Mouse (Mus musculus) limb, embryonic 14.5 days (tissue): Measurements from ENCODE around the gene Lztr1. TPM values are rescaled to one million over a fixed set of nuclear protein-coding genes. Genes with fewer than 3 reads are reported as not detected.

Experiments
- ATAC-seq: fragments of 200-750 bp; cut with Nextera tagmentation; 2 replicates; pipeline ENCODE4 v1.8.0; 2017; ENCODE audit warnings: low read depth, moderate number of reproducible peaks, moderate TSS enrichment; ENCODE audit not compliant: low FRiP score
- DNase-seq: peaks from one replicate; pipeline ENCODE4 v3.0.0-alpha.2; 2015; ENCODE audit warnings: low spot score
- H3K27ac ChIP-seq: fragments of 300-500 bp; sonication (generic); replicated peaks from 2 replicates; pipeline ENCODE4 v1.5.1; 2014; ENCODE audit warnings: low read depth, mild to moderate bottlenecking, low read length, moderate library complexity, mixed read lengths
- H3K27me3 ChIP-seq: fragments of 300-500 bp; sonication (generic); 2 replicates; pipeline ENCODE4 v1.6.1; 2014; ENCODE audit warnings: low read length, mixed read lengths; ENCODE audit not compliant: control insufficient read depth, insufficient read depth
- H3K36me3 ChIP-seq: fragments of 300-500 bp; sonication (generic); 2 replicates; pipeline ENCODE4 v1.6.1; 2014; ENCODE audit warnings: mild to moderate bottlenecking, low read length, moderate library complexity, mixed read lengths; ENCODE audit not compliant: control insufficient read depth, insufficient read depth
- H3K4me1 ChIP-seq: fragments of 300-500 bp; sonication (generic); 2 replicates; pipeline ENCODE4 v1.6.1; 2014; ENCODE audit warnings: antibody characterized with exemption, low read length, mixed read lengths; ENCODE audit not compliant: control insufficient read depth, insufficient read depth
- H3K4me2 ChIP-seq: fragments of 300-500 bp; sonication (generic); replicated peaks from 2 replicates; pipeline ENCODE4 v1.6.1; 2014; ENCODE audit warnings: low read depth, mild to moderate bottlenecking, low read length, moderate library complexity; ENCODE audit not compliant: severe bottlenecking
- H3K4me3 ChIP-seq: fragments of 300-500 bp; sonication (generic); replicated peaks from 2 replicates; pipeline ENCODE4 v1.5.1; 2014; ENCODE audit warnings: low read length
- H3K9ac ChIP-seq: fragments of 300-500 bp; sonication (generic); 2 replicates; pipeline ENCODE4 v1.6.1; 2014; ENCODE audit warnings: mild to moderate bottlenecking, low read depth, low read length, moderate library complexity; ENCODE audit not compliant: severe bottlenecking
- H3K9me3 ChIP-seq: fragments of 300-500 bp; sonication (generic); 2 replicates; pipeline ENCODE4 v1.6.1; 2016; ENCODE audit warnings: low read length; ENCODE audit not compliant: control insufficient read depth
- POLR2A ChIP-seq: fragments of 200-500 bp; IDR thresholded peaks from 2 replicates; pipeline ENCODE4 v1.8.0; 2012; ENCODE audit warnings: inconsistent platforms, mild to moderate bottlenecking, moderate library complexity, borderline replicate concordance; ENCODE audit not compliant: insufficient read depth, insufficient read length; ENCODE audit errors: extremely low read depth
- WGBS: fragments of 180-500 bp; shearing (Covaris S2); extraction: QIAGEN DNeasy Blood & Tissue Kit; methylation state at CpG from one replicate; pipeline ENCODE4 v1.1.7; 2014; 5-methylcytosine and 5-hydroxymethylcytosine counted together
- polyA plus RNA-seq, 2 experiments: library from polyadenylated mRNA; depleted of rRNA in 1 of 2; stranded (reverse) in 1 of 2; unstranded in 1 of 2; fragments of >200 nt; fragmentation: Nextera tagmentation in 1 of 2; extraction: Ambion mirVana in 1 of 2; gene quantifications; 2 replicates each; pipeline versions ENCODE4 v1.2.1 to v1.2.3; 2012 to 2014

Gene Lztr1
- 246 and 336 TPM in 2 replicates for polyA plus RNA-seq (2012; rRNA removed)
- polyA plus RNA-seq (2014; fragmentation: Nextera tagmentation; extraction: Ambion mirVana), result 82.6 and 87.6 TPM in 2 replicates

DNA sequence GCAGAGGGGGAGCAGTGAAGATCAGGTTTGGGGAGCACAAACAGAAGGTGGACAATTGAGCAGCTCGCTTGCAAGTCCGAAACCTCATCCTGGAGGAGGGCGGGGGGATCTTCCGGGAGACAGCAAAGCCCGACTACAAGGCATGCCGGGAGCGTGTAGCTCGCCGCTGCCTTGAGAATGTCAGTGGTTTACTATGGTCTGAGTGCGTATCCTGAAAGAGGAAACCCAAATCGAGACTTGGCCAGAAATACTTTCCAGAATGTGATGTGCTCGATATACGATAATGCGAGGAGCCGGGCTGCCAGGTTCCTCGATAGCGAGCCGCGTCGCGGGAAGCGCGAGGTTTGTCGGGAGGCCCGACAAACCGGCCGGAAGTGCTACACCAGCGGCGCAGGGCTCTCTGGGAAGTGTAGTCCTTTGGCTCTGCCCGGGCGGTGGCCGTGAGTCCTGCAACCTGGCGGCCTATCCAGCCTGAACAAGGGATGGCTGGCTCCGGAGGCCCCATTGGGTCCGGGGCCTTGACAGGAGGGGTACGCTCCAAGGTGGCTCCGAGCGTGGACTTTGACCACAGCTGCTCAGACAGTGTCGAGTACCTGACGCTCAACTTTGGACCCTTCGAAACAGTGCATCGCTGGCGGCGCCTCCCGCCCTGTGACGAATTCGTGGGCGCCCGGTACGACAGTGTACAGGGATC lies at the start of gene Lztr1:
Lztr1 (plus strand) TSS at position 143 of the 694 bp plus-strand sequence.
- Histone ChIP-seq H3K4me2 (peak within 1 kb of the TSS; percentile 59), H3K9ac (peak within 1 kb of the TSS; percentile 86), H3K9me3 (no peaks in the 10 kb centered on the region), H3K27ac (peak within 1 kb of the TSS; percentile 90), H3K27me3 (no peaks in the 10 kb centered on the region), H3K4me1 (peaks cover 10% of the 10 kb centered on the region), H3K4me3 (peak within 1 kb of the TSS; percentile 76), H3K36me3 (peaks cover 27% of the 10 kb centered on the region)
- ATAC-seq, result peak; percentile 96
- DNase-seq, result peak; percentile 93
- TF ChIP-seq POLR2A, result peak; percentile 54; the same call in 1 of the 2 replicates
- under 1% methylated on average over 47 of the region's 50 CpGs for WGBS

DNA sequence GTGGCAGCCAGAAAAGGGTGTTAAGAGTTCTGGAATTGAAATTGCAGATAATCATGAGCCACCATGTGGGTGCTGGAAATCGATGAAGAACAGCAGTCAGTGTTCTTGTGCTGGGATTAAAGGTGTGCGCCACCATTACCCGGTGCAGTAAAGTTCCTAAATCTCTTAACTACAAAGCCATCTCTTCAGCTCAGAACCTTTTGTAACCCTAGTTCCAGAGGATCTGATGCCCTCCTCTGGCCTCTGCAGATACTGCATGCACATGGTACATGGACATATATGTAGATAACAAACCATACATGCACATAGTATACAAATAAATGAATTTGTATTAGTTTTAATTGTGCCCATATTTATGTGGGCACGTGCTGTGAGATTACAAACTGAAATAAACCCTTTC lies 48.2 kb upstream of the Lztr1 start:
- peaks cover 2% of the 10 kb centered on the region; the same call in 1 of the 2 replicates for H3K4me1 ChIP-seq
- no peak overlapping the region for H3K4me2 ChIP-seq
- H3K9ac ChIP-seq, result no peak overlapping the region
- H3K9me3 ChIP-seq, result no peaks in the 10 kb centered on the region
- ATAC-seq, result no peak
- H3K27ac ChIP-seq, result no peak overlapping the region
- H3K36me3 ChIP-seq, result peaks cover 35% of the 10 kb centered on the region
- H3K4me3 ChIP-seq, result no peak overlapping the region
- no peak for DNase-seq
- no peaks in the 10 kb centered on the region for H3K27me3 ChIP-seq
- no peak for TF ChIP-seq POLR2A
- 92% methylated on average over 4 of the region's 4 CpGs for WGBS

DNA sequence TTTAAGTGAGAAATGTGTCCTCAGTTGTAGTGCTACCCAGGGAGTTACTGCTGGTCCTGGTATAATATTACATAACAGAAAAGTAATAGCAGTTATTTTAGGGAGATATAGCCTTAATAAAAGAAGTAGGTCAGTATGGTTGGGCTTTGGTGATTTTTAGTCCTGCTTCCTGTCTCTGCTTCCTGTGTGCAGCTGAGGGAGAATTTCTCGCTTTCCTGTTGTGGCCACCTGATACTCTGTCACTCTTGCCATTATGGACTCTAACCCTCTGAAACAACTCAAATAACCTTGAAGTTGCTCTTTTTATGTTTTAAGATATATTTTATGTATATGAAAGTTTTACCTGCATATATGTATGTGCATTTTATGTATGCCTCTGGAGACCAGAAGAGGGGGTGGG lies 46.9 kb upstream of the Lztr1 start:
- ATAC-seq, result no peak
- 93% methylated on average over 1 of the region's 1 CpGs for WGBS
- no peak for TF ChIP-seq POLR2A

DNA sequence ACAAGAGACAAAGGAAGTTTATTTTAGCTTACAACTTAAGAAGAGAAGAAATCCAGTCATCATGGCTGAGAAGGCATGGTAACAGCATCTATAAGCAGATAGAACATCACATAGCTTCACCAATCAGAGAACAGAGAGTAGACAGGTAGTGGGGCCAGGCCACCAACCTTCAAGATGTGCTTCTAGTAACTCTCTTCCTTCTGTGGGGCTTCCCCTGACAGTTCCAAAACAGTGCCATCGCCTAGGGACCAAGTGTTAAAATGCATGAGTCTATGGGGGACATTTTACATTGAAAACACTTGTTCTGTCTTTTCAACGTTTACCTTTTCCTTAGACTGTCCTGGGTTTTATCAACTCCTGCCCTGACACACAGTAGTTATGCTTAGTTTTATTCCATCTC lies 45.3 kb upstream of the Lztr1 start:
- ATAC-seq, result no peak
- H3K4me1 ChIP-seq, result no peaks in the 10 kb centered on the region
- H3K27ac ChIP-seq, result no peak overlapping the region
- no peak overlapping the region for H3K9ac ChIP-seq
- H3K27me3 ChIP-seq, result no peaks in the 10 kb centered on the region
- 94% methylated on average over 2 of the region's 2 CpGs for WGBS
- no peak for TF ChIP-seq POLR2A
- no peaks in the 10 kb centered on the region for H3K9me3 ChIP-seq
- H3K4me3 ChIP-seq, result no peak overlapping the region
- H3K36me3 ChIP-seq, result peaks cover 11% of the 10 kb centered on the region
- no peak overlapping the region for H3K4me2 ChIP-seq
- no peak for DNase-seq

More for the DNA sequence above, 46.9 kb upstream of the Lztr1 start:
- Histone ChIP-seq H3K9me3 (no peaks in the 10 kb centered on the region), H3K4me3 (no peak overlapping the region), H3K27me3 (no peaks in the 10 kb centered on the region), H3K9ac (no peak overlapping the region), H3K36me3 (peaks cover 26% of the 10 kb centered on the region), H3K4me1 (no peaks in the 10 kb centered on the region), H3K27ac (no peak overlapping the region), H3K4me2 (no peak overlapping the region)
- DNase-seq, result no peak

DNA sequence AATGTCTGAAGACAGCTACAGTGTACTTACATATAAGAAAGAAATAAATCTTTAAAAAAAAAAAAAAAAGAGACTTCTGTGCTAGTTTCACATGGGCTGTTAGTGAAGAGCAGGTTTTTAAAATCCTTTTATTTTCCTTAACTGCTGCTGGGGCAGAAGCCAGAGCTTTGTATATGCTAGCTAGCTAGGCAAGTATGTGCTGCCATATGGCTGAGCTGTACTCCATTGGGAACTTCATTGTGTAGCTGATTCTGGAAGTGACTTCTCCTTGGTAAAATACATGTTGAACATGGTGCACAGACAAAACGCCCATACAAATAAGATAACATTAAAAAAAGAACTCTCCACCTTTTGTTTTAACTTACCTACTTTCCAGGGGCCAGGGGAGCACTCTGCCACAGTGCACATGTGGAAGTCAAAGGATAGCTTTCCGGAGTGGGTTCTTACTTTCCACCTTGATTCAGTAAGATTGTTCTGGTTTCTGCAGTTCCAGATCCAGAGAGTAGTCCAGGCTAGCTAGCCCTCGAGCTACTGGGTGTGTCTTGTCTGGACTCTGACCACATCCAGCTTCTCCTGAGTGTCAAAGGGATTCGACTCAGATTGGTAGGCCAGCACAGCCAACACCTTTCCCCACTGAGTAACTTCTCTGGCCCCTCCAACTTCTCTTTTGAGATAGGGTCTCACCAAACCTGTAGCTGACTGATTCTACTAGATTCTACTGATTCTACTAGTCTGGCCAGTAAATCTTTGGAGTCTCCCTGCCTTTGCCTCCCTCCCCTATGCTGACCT lies 41.4 kb upstream of the Lztr1 start:
- TF ChIP-seq POLR2A, result no peak
- WGBS, result 86% methylated on average over 4 of the region's 4 CpGs
- no peak overlapping the region for H3K27ac ChIP-seq
- H3K4me3 ChIP-seq, result no peak overlapping the region
- H3K36me3 ChIP-seq, result peaks cover 28% of the 10 kb centered on the region
- H3K9me3 ChIP-seq, result no peaks in the 10 kb centered on the region
- no peaks in the 10 kb centered on the region for H3K4me1 ChIP-seq
- H3K27me3 ChIP-seq, result no peaks in the 10 kb centered on the region
- ATAC-seq, result no peak
- DNase-seq, result no peak
- no peak overlapping the region for H3K9ac ChIP-seq
- no peak overlapping the region for H3K4me2 ChIP-seq
